Mouse (Mus musculus): ENCODE data around the gene Cdk12.

DNA sequence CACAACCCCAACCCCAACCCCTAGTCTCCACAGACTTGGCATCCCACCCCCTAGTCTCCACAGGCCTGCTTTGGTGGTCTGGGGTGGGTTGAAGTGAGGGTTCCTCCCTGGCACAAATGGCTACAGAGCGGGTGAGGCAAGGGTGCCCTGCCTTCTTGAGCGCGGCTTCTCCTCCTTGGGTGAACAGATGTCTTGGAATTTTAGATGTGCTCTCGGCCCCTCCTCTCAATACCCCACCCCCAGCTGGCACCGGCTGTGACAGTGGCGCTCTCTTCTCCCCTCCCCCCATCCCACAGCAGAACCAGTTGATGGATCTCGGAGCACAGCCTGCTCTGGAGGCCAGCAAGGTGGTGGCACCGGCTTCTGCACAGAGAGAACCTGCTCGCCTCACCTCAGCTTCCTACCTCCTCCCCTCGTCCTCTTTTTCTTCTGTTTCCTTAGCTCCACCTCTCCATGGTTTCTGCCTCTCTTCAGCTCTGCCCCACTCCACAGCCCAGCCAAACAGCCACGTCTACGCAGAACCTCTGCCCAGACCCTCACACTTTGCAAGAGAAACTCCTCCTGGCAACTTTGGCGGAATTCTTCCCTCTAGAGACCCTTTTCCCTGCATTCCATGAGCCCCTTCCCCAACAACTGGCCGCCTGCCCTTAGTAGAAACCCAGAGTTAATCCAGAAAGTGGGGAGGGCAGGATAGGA is 115.7 kb downstream of the Cdk12 start:
- TF ChIP-seq ZC3H11A (IDR thresholded peaks at IDR 0.05; ENCODE audit: borderline replicate concordance, low read depth, low read length): no peak
- TF ChIP-seq HCFC1 (IDR thresholded peaks at IDR 0.05; ENCODE audit: borderline replicate concordance, insufficient read depth, low read length): no peak

Measured in ES-E14 (cell line).